Mouse (Mus musculus) adrenal gland, adult 2 months (tissue): ENCODE data around the gene Cdkn1b. TPM values are rescaled to one million over a fixed set of nuclear protein-coding genes. Genes with fewer than 3 reads are reported as not detected.

Experiments
- DNase-seq: peaks from one replicate; pipeline ENCODE4 v3.0.0; 2021
- polyA plus RNA-seq: library from polyadenylated mRNA; depleted of rRNA; stranded (reverse); fragments of >200 nt; gene quantifications from 2 replicates; pipeline ENCODE4 v1.2.3, GENCODE M21; 2012
- total RNA-seq, 2 experiments: library from RNA; stranded (reverse); gene quantifications; 2 replicates each; pipeline ENCODE4 v1.2.3; 2021

Gene Cdkn1b
- total and polyA plus RNA-seq, 3 experiments, result 31.9 to 42.2 (median 41.5) TPM

DNA sequence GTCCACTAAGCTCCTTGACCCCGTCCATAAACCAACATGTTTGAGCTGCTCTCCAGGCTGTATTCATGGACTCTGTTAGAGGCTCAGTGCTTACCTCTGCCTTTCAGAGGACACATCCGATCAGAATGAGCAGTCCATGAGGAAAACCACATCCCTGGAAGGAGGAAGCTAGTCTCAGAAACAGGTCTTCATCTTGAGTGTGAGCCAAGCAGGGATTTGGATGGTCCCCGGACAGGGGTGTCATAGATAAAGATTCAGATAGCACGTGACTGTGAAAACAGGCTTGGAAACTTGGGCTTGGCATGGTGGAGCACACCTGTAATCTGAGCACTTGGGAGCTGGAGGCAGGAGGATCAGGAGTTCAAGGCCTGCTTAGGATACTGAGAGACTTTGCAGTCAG lies 9.7 kb downstream of the Cdkn1b start:
- DNase-seq, result no peak

DNA sequence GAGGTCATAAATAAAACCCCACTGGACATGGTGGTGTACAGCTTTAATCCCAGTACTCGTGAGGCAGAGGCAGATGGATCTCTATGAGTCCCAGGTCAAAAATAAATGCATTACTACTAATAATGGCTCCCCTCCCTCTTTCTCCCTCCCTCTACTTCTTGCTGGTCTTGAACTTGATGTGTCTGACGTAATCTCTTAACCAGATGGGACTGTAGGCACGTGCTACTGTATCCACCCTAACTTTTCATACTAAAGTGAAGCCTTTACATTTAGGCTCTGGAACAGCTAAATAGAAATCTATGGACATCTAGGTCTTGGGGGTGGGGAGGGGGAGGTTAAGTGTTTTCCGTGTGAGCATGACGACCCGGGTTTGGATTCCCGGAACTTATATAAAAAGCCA lies 10.2 kb downstream of the Cdkn1b start:
- DNase-seq, result no peak

DNA sequence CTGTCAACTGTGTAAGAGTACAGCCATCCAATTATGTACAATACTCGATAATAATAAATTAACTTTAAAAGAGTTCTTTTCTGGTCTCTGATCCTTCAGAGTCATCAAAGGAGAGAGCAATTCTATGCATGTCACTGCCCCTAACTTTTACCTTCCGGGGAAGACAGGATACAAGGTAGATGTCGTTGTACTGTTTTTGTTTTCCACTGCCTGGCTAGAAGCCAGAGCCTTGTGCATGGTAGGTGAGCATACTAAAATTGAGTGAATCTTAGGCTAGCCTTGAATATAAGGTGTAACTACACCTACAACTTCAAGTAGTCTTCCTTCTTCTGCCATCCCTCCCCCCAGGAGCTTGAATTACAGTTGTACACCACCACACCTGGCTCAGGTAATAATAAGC lies 10.9 kb downstream of the Cdkn1b start:
- no peak for DNase-seq

DNA sequence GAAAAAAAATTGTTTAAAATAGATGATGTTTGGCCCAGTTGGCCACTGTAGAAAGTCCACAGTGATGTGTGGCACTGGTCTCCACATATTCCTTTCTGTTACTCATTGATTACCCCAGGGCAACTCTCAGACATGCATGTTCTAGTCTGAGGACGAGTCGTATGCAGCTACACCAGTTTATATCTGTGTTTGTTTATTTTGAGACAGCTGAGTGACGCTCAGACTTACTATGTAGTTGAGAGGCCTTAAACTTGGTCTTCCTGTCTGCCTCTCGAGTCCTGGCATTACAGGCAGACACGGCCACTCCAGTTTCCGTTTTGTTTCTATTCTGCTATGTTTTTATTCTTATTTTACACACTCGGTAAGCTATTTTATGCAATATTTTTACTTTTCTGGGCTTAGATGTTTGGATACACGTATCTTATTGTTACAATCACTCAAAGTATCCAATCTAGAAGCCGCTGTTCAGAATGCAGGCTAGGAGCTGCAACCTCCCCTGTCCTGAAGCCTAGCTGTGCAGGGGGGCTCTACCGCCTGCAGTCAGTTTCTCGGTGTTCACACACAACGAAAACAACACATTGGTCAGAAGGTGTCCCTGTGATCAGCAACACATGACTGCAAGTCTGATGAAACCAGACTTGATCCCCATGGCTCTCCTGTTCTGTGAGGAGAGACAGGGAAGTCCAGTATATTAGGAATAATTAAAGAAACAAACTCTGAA lies 12.4 kb downstream of the Cdkn1b start:
- DNase-seq, result no peak

DNA sequence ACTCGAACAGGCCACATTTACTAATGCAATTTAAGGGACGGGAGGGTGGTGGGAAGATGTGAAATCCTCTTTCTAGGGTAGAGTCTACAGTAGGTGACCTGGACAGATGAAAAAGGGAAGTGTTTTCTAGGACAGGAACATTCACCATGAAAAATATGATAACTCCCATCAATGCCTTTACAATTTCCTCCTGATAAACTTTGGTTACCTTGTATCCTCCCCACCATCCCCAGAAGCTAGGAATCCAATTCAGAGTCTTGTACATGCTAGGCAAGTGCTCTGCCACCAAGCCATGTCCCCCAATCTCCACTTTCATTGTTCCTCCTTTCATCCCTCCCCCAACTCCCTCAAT lies 13.0 kb downstream of the Cdkn1b start:
- DNase-seq, result no peak

DNA sequence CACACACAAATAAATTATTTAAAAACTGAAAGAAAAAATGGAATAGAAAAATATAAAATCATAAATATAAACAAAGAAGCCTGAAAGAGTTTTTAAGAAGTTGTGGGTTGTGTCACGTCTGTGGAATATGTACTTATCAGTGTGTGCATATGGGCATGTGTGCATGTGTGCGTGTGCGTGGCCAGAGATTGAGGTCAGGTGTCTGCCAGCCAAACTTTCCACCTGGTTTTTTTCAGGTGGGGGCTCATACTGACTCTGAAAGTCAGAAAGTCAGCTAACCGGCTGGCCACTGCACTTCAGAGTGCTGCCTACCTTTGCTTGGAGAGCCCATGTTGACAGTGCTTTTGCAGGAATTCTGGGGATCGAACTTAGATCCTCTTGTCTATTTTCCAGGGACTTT lies 14.1 kb downstream of the Cdkn1b start:
- DNase-seq, result no peak

DNA sequence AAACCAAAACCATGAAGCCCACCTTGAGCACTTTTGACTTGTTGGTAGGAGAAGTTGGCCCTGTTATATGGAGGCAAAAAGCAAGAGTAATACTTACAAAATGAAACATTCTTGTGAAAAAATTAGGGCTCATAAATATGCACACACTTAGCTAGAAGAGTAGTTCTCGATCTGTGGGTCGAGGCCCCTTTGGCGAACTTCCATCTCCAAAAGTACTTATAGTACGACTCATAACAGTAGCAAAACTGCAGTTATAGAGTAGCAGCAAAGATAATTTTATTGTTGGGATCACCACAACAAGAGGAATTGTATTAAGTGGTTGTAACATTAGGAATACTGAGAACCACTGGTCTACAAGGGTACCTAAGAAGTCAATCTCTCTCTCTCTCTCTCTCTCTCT lies 19.6 kb downstream of the Cdkn1b start:
- no peak for DNase-seq

DNA sequence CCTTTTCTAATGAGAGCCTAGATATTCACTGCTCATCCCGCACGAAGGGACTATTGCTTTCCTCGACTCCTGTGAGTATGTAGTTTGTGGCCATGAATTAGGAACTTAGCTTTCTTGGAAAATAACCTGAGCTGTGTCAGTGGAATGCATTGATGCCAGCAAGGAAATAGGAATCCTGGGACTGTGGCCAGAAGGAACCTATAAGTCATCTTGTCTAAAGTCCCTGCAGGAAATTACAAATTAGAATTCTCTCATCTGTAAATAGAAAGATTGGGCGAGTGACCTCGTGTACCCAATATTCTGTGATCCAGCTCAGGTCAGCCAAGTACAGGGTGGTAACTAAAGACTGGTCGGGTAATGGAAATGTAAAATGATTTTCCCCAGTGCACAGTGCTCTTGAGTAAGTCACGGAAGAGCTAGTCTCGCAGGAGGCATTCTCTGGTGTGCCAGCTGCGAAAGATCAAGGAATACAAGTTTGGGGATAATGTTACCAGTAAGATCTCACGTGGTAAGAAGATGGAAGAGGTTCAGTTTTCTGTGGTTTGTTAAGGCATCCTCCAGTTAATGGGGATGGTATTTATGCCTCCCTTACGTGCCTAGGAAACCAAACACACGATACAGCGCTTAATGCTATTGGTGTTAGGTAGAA lies 23.7 kb downstream of the Cdkn1b start:
- DNase-seq, result no peak

DNA sequence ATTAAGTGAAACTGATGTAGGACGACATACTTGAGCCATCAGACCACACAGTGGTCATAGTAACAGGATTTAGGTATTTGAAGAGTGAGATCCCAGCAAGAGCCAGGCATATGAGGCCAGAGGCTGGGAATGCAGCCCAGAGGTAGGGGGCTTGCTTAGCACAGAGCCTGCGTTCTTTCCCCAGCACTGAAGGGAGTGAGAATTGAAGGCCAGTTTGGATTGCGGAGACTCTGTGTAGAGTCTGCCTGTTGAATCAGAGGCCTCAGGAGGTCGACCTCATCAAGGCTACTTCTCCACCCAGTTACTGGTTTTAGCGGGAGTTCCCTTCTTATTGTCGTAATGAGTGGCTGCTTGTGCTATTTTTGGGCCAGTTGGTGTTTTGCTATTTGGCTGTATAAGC lies 25.9 kb downstream of the Cdkn1b start:
- no peak for DNase-seq

DNA sequence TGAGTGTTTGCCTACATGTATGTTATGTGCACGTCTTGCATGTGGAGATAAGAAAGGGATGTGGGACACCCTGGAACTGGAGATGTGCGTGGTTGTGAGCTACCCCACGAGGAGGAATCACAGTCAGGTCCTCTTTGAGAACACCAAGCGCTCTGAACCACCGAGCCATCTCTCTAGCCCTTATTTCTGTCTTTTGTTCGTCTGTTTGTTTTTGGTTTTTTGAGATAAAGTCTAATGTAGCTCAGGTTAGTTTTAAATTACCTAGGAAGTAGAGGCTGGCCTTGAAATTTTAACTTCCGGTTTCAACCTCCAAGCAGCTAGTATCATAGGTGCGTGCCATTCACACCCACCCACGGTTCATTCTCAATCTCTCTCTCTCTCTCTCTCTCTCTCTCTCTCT lies 26.7 kb downstream of the Cdkn1b start:
- DNase-seq, result no peak

DNA sequence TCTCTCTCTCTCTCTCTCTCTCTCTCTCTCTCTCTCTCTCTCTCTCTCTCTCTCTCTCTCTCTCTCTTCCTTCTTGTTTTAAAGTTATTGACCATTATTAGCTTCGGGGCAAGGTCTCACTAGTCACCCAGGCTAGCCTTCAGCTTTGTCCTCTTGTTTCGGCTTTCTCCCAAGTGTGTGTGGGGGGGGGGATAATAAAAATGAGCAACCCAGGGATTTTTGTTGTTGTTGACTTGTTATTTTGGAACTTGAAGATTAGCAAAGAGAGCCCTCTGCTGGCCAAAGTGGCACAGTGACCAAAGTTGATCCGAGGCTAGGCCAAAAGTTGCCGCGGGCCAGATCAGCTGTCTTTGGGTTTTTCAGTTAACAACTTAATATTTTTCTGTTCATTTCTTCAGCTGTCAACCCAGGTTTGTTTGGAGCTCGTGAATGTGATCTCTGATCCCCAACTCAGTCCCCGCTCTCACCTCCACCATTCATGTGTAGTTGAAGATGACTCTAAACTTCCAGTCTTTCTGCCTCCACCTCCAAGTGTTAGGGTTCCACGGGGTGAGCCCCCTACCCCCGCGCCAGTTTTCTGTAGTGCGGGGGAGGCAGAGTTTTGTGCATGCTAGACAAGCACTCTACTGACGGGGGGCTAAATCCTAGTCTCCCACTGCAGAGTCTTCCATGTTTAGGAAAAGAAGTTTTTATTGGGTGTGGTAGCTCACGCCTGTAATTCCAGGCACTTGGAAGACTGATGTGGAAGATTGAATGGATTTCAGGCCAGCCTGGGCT lies 27.3 kb downstream of the Cdkn1b start:
- DNase-seq, result peak; percentile 60

DNA sequence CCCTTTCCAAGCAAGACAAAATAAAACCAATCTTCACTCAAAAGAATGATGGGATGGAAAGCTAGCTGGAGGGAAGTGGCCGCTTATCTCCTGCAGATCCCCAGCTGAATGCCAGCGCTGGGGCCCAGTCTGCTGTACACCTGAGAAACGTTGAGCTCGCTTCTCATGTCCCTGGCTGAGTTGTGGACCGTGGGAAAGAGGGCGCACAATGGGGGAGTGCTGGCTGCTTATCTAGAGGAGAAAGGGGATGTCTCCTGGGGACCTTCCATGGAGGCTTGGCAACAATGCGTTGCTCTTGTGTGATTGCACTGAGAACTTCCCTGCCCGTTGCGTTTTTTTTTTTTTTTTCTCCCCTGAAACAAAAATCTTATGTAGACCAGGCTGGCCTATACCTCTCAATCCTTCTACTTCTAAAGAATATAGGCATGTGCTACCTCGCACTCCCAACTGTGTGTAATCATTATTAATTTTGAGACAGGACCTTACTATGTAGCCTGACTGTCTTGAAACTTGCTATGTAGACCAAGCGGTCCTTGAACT lies 28.4 kb downstream of the Cdkn1b start:
- no peak for DNase-seq

DNA sequence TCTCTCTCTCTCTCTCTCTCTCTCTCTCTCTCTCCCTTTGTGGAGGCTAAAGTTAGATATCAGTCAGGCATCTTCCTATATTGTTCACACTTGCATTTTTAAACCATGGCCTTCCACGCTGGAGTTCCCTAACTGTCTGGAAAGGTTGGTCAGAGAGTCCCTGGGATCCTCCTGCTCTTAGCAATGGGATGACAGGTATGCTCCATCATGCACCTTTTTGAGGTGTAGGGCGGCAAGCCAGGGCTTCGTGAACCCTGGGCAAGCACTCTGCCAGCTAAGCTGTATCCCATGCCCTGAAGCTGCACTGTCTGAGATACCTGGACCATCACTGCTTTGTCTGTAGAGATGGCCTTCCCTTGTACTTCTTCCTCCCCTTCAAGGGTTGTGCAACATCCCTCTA lies 29.0 kb downstream of the Cdkn1b start:
- DNase-seq, result no peak

DNA sequence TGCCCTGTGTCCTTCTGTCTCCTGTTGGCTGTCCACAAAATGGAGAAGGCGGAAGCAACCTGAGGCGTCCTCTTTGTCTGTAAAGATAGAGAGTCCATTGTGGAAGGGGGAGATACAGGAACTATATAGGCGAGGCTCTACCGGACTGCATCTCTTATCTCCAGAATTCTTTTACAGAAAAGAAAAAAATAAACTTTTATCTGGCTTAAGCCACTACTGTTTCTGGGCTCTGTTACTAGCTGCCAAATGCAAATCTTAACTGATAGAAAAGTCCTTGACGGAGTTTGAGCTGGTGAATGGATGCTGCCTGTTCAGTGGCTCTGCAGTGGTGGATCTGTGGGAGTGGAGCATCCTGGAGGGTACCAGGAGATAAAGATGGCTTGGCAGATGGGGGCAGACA lies 31.2 kb downstream of the Cdkn1b start:
- no peak for DNase-seq

DNA sequence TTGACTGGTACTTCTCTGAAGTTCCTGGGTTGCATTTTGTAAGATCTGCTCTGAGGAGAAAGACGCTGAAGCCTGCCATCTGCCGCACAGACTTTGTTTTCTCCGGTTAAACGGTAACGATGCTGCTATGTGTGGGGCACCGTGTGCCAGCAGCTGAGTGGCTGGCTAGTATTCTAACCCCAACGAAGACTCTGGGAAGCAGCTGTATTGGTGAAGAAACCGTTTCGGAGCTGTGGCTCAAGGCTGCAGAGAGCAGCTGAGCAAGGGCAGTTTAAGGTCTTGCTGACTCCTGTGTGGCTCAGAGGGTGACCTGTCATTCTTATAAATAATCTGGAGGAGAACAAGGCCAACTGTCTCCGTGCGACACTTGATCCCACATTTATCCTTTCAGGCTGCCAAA lies 33.8 kb downstream of the Cdkn1b start:
- DNase-seq, result peak; percentile 84

DNA sequence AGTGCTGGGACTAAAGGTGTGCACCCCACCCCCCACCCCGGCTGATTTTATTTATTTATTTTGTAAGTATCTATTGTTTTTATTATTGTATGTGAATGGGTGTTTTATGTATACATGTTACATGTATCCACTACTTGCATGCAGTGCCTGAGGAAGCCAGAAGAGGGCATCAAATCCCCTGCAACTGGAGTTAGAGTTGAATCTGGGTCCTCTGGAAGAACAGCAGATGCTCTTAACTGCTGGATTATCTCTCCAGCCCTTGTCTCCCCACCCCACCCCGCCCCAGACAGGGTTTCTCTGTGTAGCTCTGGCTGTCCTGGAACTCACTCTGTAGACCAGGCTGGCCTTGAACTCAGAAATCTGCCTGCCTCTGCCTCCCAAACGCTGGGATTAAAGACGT lies 36.2 kb downstream of the Cdkn1b start:
- no peak for DNase-seq

DNA sequence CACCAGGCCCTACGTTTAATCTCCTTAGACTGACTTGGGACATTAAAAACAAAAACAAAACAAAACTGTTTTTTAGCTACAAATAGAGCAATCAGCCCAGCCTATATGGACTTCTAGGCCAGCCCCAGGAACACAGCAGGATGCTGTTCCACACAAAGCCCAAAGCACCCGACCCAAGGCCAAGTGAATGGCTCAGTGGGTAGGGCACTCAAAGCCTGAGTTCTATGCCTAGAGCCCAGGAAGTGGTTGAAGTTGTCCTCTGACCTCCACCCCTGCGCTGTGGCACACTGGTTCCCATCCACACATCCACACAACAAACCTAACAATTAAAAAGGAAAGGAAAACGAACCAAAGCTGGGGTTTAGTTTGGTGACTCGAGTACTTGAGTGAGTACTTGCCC lies 41.1 kb downstream of the Cdkn1b start:
- DNase-seq, result no peak

DNA sequence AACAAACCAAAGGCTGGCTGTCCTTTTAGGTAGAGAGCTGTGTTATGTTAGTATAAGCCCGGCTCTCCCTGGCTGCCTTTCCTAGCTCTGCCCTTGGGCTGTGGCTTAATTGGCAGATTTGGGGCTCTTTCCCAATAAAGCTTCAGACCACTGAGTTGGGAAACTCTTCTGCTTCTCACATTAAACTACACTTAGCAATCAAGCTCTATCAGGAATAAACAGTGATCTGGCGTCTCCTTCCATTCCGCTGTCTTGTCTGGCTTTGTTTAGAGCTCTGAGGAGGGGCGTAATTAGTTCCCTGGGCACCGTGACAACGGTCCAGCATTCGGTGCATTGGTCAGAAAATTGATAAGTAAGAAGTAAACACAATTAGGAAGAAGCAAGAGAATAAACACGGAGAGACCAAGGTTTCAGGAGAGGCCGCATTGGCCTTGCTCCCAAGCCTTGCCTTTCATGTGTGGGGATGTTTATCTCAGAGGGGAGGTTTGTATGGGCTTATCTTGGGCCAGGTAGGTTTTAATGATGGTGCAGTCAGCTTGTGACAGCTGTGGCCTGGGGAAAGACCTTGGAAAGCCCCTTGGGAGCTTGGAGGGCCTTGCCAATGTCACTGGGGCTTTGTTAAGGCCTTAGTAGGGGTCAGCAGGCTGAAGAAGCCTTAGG lies 41.8 kb downstream of the Cdkn1b start:
- DNase-seq, result peak; percentile 67

DNA sequence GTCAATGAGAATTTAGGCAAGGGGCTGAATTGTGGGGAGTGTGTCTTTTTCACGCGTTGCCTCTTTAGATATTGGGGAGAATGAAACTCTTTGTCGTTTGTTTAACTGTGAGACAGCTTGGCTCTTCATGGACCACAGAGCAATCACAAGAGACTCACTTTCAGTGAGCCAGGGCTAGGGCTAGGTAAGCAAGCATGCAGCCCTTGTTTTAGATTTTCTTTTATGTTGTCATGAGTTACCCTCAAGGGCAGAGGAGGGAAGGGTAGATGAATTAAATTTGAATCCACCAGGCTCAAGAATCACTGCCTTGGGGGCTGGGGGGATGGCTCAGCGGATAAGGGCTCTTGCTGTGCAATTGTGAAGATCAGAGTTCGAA lies 42.3 kb downstream of the Cdkn1b start:
- no peak for DNase-seq

DNA sequence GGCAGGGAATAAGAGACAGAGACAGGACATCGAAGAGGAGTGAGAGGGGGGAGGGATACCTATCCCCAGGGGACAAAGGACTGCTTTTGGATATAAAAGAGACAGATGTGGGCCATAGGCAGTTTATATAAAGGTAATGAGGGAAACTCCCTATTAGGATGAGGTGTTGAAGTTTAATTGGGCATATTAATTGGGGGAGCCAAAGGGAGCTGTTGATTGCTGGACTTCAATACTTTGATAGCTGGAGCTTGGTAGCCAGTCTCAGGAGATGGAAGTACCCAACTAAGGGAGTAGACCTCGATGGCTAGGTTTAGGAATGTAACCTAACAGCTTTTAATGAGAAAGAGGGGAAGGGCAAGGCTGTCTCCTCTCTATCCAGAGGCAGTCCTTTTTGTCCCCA lies 43.7 kb downstream of the Cdkn1b start:
- no peak for DNase-seq

DNA sequence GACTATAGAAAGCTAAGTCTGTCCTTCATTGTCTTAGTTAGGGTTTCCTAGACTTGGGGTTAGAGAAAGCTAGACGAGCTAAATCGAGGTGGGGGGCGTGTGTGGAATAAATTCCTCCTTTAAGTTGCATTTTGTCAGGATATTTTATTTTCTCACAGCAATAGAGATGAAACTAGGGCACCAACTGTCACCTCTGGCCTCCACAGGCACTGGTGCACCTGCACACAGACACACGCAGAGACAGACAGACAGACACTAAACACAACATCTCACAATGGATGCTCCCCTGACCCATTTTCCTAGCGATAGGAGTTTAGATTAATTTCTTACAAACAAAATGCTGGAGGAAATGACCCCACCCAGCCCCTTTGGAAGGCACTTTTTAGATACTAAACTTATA lies 46.5 kb downstream of the Cdkn1b start:
- no peak for DNase-seq

DNA sequence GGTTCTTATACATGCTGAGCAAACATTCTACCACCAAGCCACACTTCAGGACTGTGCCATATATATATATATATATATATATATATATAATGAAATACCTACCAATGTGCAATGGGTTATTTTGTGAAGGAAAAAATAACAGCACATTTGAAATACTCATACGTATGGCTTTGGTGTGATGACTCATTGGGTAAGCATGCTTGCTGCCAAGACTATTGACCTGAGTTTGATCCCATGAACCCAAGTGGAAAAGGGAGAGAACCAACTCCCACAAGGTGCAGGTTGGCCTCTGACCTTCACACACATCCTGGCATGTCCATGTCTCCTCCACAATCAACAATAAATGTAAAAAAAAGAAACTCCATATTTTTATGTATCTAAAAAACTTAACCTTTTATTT lies 48.1 kb downstream of the Cdkn1b start:
- no peak for DNase-seq

DNA sequence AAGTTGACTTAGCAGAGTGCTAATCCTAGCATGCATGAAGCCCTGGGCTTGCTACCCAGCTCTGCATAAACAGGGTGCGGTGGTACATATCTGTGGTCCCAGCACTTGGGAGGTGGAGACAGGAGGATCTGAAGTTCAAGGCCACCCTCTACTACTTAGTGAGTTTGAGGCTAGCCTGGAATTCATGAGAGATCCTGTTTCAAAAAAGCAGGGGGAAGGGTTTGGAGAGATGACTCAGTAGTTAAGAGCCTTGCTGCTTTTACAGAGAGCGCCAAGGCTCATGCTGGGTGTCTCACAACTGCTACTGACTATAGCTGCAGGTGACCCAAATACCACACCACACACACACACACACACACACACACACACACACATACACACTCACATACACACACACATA lies 49.3 kb downstream of the Cdkn1b start:
- peak; percentile 9 for DNase-seq
